Mouse (Mus musculus): ENCODE data around the gene Scn1b. TPM values are rescaled to one million over a fixed set of nuclear protein-coding genes. Genes with fewer than 3 reads are reported as not detected.

Gene Scn1b
- polyA plus RNA-seq (2015; fragmentation: Nextera tagmentation; extraction: Ambion mirVana), result 16.5 and 18.7 TPM in 2 replicates

GRCm38 (mm10) chr7:31126851-31127724 lies at the start of gene Scn1b:
Gene Scn1b (minus strand): TSS chr7:31127003.
- Histone ChIP-seq H3K4me2 (peak within 1 kb of the TSS; percentile 93), H3K27ac (replicated peaks) (peak within 1 kb of the TSS; percentile 58), H3K4me3 (peak within 1 kb of the TSS; percentile 64), H3K9ac (peak within 1 kb of the TSS; percentile 73), H3K4me1 (replicated peaks) (peaks cover 22% of the 10 kb centered on the region), H3K36me3 (peaks cover 41% of the 10 kb centered on the region), H3K9me3 (no peaks in the 10 kb centered on the region), H3K27me3 (peaks cover 14% of the 10 kb centered on the region)
- ATAC-seq (ENCODE audit: low FRiP score, low read depth), result peak; percentile 45
- WGBS, result 1% methylated on average over 37 of the region's 60 CpGs

GRCm38 (mm10) chr7:31175096-31175495 lies 48.3 kb upstream of the Scn1b start:
- no peak overlapping the region for H3K9ac ChIP-seq
- H3K4me3 ChIP-seq, result no peak overlapping the region
- H3K36me3 ChIP-seq, result no peaks in the 10 kb centered on the region
- H3K4me2 ChIP-seq, result no peak overlapping the region
- H3K4me1 ChIP-seq (replicated peaks), result peaks cover 5% of the 10 kb centered on the region; the same call in 1 of the 2 replicates
- no peaks in the 10 kb centered on the region for H3K9me3 ChIP-seq
- ATAC-seq (ENCODE audit: low FRiP score, low read depth), result no peak
- 85% methylated on average over 3 of the region's 3 CpGs for WGBS
- H3K27ac ChIP-seq (replicated peaks), result no peak overlapping the region
- no peaks in the 10 kb centered on the region; the same call in 1 of the 2 replicates for H3K27me3 ChIP-seq

GRCm38 (mm10) chr7:31174466-31174865 lies 47.7 kb upstream of the Scn1b start:
- Histone ChIP-seq H3K27me3 (no peaks in the 10 kb centered on the region; the same call in 1 of the 2 replicates), H3K4me3 (no peak overlapping the region), H3K36me3 (no peaks in the 10 kb centered on the region), H3K27ac (replicated peaks) (no peak overlapping the region), H3K9ac (no peak overlapping the region), H3K4me1 (replicated peaks) (peaks cover 5% of the 10 kb centered on the region; the same call in 1 of the 2 replicates), H3K4me2 (no peak overlapping the region), H3K9me3 (no peaks in the 10 kb centered on the region)
- no peak for ATAC-seq (ENCODE audit: low FRiP score, low read depth)
- 87% methylated on average over 8 of the region's 8 CpGs for WGBS

- 17% methylated on average over 2 of the region's 2 CpGs for WGBS
- ATAC-seq (ENCODE audit: low FRiP score, low read depth), result no peak
- H3K4me3 ChIP-seq, result no peak overlapping the region
- no peak overlapping the region for H3K27ac ChIP-seq (replicated peaks)
- no peak overlapping the region for H3K9ac ChIP-seq
- no peak overlapping the region for H3K4me2 ChIP-seq
- H3K27me3 ChIP-seq, result no peaks in the 10 kb centered on the region
- no peaks in the 10 kb centered on the region for H3K9me3 ChIP-seq
- no peaks in the 10 kb centered on the region for H3K36me3 ChIP-seq
- peaks cover 5% of the 10 kb centered on the region; the same call in 1 of the 2 replicates for H3K4me1 ChIP-seq (replicated peaks)
These were observed 45.4 kb upstream of the Scn1b start for GRCm38 (mm10) chr7:31172238-31172637.

GRCm38 (mm10) chr7:31170520-31170919 lies 43.7 kb upstream of the Scn1b start:
- no peak for ATAC-seq (ENCODE audit: low FRiP score, low read depth)
- Histone ChIP-seq H3K36me3 (no peaks in the 10 kb centered on the region), H3K4me3 (no peak overlapping the region), H3K27ac (replicated peaks) (no peak overlapping the region), H3K9ac (no peak overlapping the region), H3K27me3 (no peaks in the 10 kb centered on the region), H3K9me3 (no peaks in the 10 kb centered on the region), H3K4me1 (replicated peaks) (no peaks in the 10 kb centered on the region), H3K4me2 (no peak overlapping the region)
- WGBS, result 97% methylated on average over 9 of the region's 9 CpGs

- Histone ChIP-seq H3K27ac (replicated peaks) (no peak overlapping the region), H3K4me1 (replicated peaks) (no peaks in the 10 kb centered on the region), H3K27me3 (no peaks in the 10 kb centered on the region), H3K9ac (no peak overlapping the region), H3K9me3 (no peaks in the 10 kb centered on the region), H3K36me3 (no peaks in the 10 kb centered on the region), H3K4me2 (no peak overlapping the region), H3K4me3 (no peak overlapping the region)
- 71% methylated on average over 8 of the region's 8 CpGs for WGBS
- no peak for ATAC-seq (ENCODE audit: low FRiP score, low read depth)
These were observed 41.6 kb upstream of the Scn1b start for GRCm38 (mm10) chr7:31168412-31168811.

- 80% methylated on average over 1 of the region's 1 CpGs for WGBS
- no peaks in the 10 kb centered on the region for H3K9me3 ChIP-seq
- no peak overlapping the region for H3K4me2 ChIP-seq
- H3K27ac ChIP-seq (replicated peaks), result no peak overlapping the region
- H3K4me1 ChIP-seq (replicated peaks), result no peaks in the 10 kb centered on the region
- H3K9ac ChIP-seq, result no peak overlapping the region
- H3K36me3 ChIP-seq, result no peaks in the 10 kb centered on the region
- no peak overlapping the region for H3K4me3 ChIP-seq
- no peaks in the 10 kb centered on the region for H3K27me3 ChIP-seq
- ATAC-seq (ENCODE audit: low FRiP score, low read depth), result no peak
These were observed 37.9 kb upstream of the Scn1b start for GRCm38 (mm10) chr7:31164748-31165147.

GRCm38 (mm10) chr7:31163666-31164577 lies 37.1 kb upstream of the Scn1b start:
- Histone ChIP-seq H3K9me3 (no peaks in the 10 kb centered on the region), H3K4me1 (replicated peaks) (no peaks in the 10 kb centered on the region), H3K27me3 (no peaks in the 10 kb centered on the region), H3K4me2 (no peak overlapping the region), H3K4me3 (no peak overlapping the region), H3K36me3 (no peaks in the 10 kb centered on the region), H3K9ac (no peak overlapping the region), H3K27ac (replicated peaks) (no peak overlapping the region)
- ATAC-seq (ENCODE audit: low FRiP score, low read depth), result no peak
- WGBS, result 65% methylated on average over 3 of the region's 3 CpGs

GRCm38 (mm10) chr7:31162324-31162723 lies 35.5 kb upstream of the Scn1b start:
- Histone ChIP-seq H3K36me3 (no peaks in the 10 kb centered on the region), H3K9me3 (no peaks in the 10 kb centered on the region), H3K27ac (replicated peaks) (no peak overlapping the region), H3K4me3 (no peak overlapping the region), H3K4me2 (no peak overlapping the region), H3K27me3 (no peaks in the 10 kb centered on the region), H3K4me1 (replicated peaks) (no peaks in the 10 kb centered on the region), H3K9ac (no peak overlapping the region)
- no peak for ATAC-seq (ENCODE audit: low FRiP score, low read depth)
- 65% methylated on average over 11 of the region's 11 CpGs for WGBS

GRCm38 (mm10) chr7:31161831-31162230 lies 35.0 kb upstream of the Scn1b start:
- Histone ChIP-seq H3K36me3 (no peaks in the 10 kb centered on the region), H3K4me2 (no peak overlapping the region), H3K9ac (no peak overlapping the region), H3K4me1 (replicated peaks) (no peaks in the 10 kb centered on the region), H3K27me3 (no peaks in the 10 kb centered on the region), H3K9me3 (no peaks in the 10 kb centered on the region), H3K4me3 (no peak overlapping the region), H3K27ac (replicated peaks) (no peak overlapping the region)
- no peak; the same call in 1 of the 2 replicates for ATAC-seq (ENCODE audit: low FRiP score, low read depth)
- WGBS, result 60% methylated on average over 3 of the region's 3 CpGs

GRCm38 (mm10) chr7:31161246-31161645 lies 34.4 kb upstream of the Scn1b start:
- H3K4me1 ChIP-seq (replicated peaks), result no peaks in the 10 kb centered on the region
- no peak overlapping the region for H3K4me3 ChIP-seq
- H3K36me3 ChIP-seq, result no peaks in the 10 kb centered on the region
- H3K4me2 ChIP-seq, result no peak overlapping the region
- H3K9me3 ChIP-seq, result no peaks in the 10 kb centered on the region
- 80% methylated on average over 3 of the region's 3 CpGs for WGBS
- no peak overlapping the region for H3K27ac ChIP-seq (replicated peaks)
- H3K27me3 ChIP-seq, result no peaks in the 10 kb centered on the region
- H3K9ac ChIP-seq, result no peak overlapping the region
- no peak for ATAC-seq (ENCODE audit: low FRiP score, low read depth)

GRCm38 (mm10) chr7:31160763-31161162 lies 34.0 kb upstream of the Scn1b start:
- no peaks in the 10 kb centered on the region for H3K4me1 ChIP-seq (replicated peaks)
- WGBS, result 90% methylated on average over 5 of the region's 5 CpGs

More at GRCm38 (mm10) chr7:31160763-31161162, 34.0 kb upstream of the Scn1b start:
- Histone ChIP-seq H3K4me3 (no peak overlapping the region), H3K27me3 (no peaks in the 10 kb centered on the region), H3K4me2 (no peak overlapping the region), H3K36me3 (no peaks in the 10 kb centered on the region), H3K9ac (no peak overlapping the region), H3K27ac (replicated peaks) (no peak overlapping the region), H3K9me3 (no peaks in the 10 kb centered on the region)
- ATAC-seq (ENCODE audit: low FRiP score, low read depth), result no peak
